In the genomic region with DNA sequence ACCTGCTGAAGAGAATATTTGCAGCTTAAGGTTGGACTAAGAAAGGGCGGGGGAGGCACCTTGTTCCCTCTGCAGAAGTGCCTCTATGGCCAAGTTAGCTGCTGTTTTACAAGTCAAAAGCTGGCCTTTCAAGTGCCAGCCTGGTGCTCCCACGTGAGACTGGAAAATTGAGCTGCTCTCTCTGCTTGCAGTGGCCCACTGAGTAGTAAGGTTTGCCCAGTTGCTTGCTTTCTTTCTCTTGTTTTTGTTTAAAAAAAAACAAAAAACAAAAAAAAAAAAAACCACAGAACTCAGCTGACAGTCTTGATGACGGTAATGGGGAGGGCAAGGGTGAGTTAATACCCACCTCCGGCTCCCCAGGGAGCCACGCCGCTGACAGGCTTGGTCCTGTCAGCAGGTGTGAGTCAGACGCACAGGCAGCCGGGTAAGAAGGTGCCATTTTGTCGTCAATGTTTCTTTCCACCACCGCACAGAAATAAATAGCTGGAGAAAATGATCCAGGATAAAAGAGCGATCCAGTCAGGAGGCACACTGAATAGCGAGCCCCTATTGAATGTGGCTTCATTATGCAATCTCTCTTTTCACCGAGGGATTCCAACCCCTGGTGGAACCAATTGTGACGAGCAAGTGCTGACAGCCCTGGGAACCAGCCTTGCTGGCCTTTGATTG, we compare ENCODE assay signal across 8 mouse cellular contexts. TPM values are rescaled to one million over a fixed set of nuclear protein-coding genes. Genes with fewer than 3 reads are reported as not detected.
DNase-seq lines count a peak whose midpoint lies in the region; ATAC-seq and TF ChIP-seq lines count a peak whose summit lies in the region.
"Had no signal": no experiment of that assay in that cellular context is flagged by ENCODE, and none has a peak within 500 bp of the region (broad histone marks: within the 10 kb centered on the region; RNA-seq: fewer than 3 reads in every experiment).

No protein-coding gene starts in this region.

- DNase-seq in 3134 (ENCODE audit: extremely low read depth, insufficient read length, low spot score) (peak; percentile 36), 3T3-L1 (ENCODE audit: low read depth, low spot score) (peak; percentile 46)
- DNase-seq in forebrain, embryonic 11.5 days (ENCODE audit: low spot score), result peak; percentile 75
- DNase-seq in liver, postnatal 0 days, result no peak
- no peak for DNase-seq in cerebellum, postnatal 36 days
- DNase-seq in testis, postnatal 14 days (ENCODE audit: low spot score), result no peak
- no peak for DNase-seq in urinary bladder, postnatal 14 days (ENCODE audit: low spot score)

- peak overlapping the region; percentile 39; the same call in 1 of the 2 replicates for H3K4me2 ChIP-seq in forebrain, embryonic 11.5 days (ENCODE audit: low read depth, low read length, severe bottlenecking)
- H3K4me2 ChIP-seq in liver, postnatal 0 days (ENCODE audit: low read depth, low read length), result peak overlapping the region; percentile 50

- H3K36me3 ChIP-seq in forebrain, embryonic 11.5 days (ENCODE audit: control insufficient read depth, insufficient read depth, low read length), result no peaks in the 10 kb centered on the region
- H3K36me3 ChIP-seq in liver, postnatal 0 days (replicated peaks; ENCODE audit: insufficient read depth, low read length), result no peaks in the 10 kb centered on the region

- H3K27ac ChIP-seq in forebrain, embryonic 11.5 days (ENCODE audit: low read depth, low read length), result peak overlapping the region; percentile 86
- no peak overlapping the region for H3K27ac ChIP-seq in liver, postnatal 0 days (ENCODE audit: low read depth)

- H3K4me3 ChIP-seq in forebrain, embryonic 11.5 days (ENCODE audit: low read depth, low read length), result peak overlapping the region; percentile 17; the same call in 1 of the 2 replicates
- no peak overlapping the region for H3K4me3 ChIP-seq in liver, postnatal 0 days (ENCODE audit: low read depth, low read length)
- H3K4me3 ChIP-seq: megakaryocyte, embryonic 14.5 days had no signal

- no peak for TF ChIP-seq EP300 in liver, postnatal 0 days (IDR thresholded peaks at IDR 0.05; ENCODE audit: low read depth)

- H3K9ac ChIP-seq in forebrain, embryonic 11.5 days (ENCODE audit: low read length), result peak overlapping the region; percentile 17; the same call in 1 of the 2 replicates
- no peak overlapping the region for H3K9ac ChIP-seq in liver, postnatal 0 days (replicated peaks)

- no peaks in the 10 kb centered on the region for H3K27me3 ChIP-seq in forebrain, embryonic 11.5 days (ENCODE audit: control insufficient read depth, insufficient read depth, low read length)
- no peaks in the 10 kb centered on the region for H3K27me3 ChIP-seq in liver, postnatal 0 days (ENCODE audit: insufficient read depth, low read length)
- H3K27me3 ChIP-seq: megakaryocyte, embryonic 14.5 days had no signal

- 2% methylated on average over 14 of the region's 14 CpGs for WGBS in forebrain, embryonic 11.5 days
- WGBS in liver, postnatal 0 days (ENCODE audit: insufficient replicate concordance), result 38% methylated on average over 14 of the region's 14 CpGs

- TF ChIP-seq CTCF in liver, postnatal 0 days (IDR thresholded peaks at IDR 0.05; ENCODE audit: low read depth), result no peak

- H3K9me3 ChIP-seq in forebrain, embryonic 11.5 days (ENCODE audit: control insufficient read depth, low read length), result no peaks in the 10 kb centered on the region
- no peaks in the 10 kb centered on the region for H3K9me3 ChIP-seq in liver, postnatal 0 days (ENCODE audit: low read length)
- H3K9me3 ChIP-seq: megakaryocyte, embryonic 14.5 days had no signal

- peak; percentile 85 for ATAC-seq in forebrain, embryonic 11.5 days (replicated peaks; ENCODE audit: low FRiP score)
- ATAC-seq in liver, postnatal 0 days, result peak; percentile 50

- peaks cover 30% of the 10 kb centered on the region for H3K4me1 ChIP-seq in forebrain, embryonic 11.5 days (replicated peaks; ENCODE audit: control insufficient read depth, insufficient read depth, low read length)
- H3K4me1 ChIP-seq in liver, postnatal 0 days (ENCODE audit: insufficient read depth), result peaks cover 4% of the 10 kb centered on the region; the same call in 1 of the 2 replicates

RNA-seq across cellular contexts. Expression of gene Cryzl2, which starts 18.3 kb away (rescaled TPM):
- 8.4 and 9.4 TPM in 2 replicates for polyA plus RNA-seq in forebrain, embryonic 11.5 days (2014; fragmentation: Nextera tagmentation; extraction: Ambion mirVana)
- 9.5 TPM in 2 replicates for polyA plus RNA-seq in liver, postnatal 0 days (2015; fragmentation: Nextera tagmentation; extraction: Ambion mirVana)

RNA-seq across cellular contexts. Expression of gene Rasal2, which starts 27.7 kb away (rescaled TPM):
- polyA plus RNA-seq in forebrain, embryonic 11.5 days (2014; fragmentation: Nextera tagmentation; extraction: Ambion mirVana), result 15.4 and 19.4 TPM in 2 replicates
- polyA plus RNA-seq in liver, postnatal 0 days (2015; fragmentation: Nextera tagmentation; extraction: Ambion mirVana), result 10.7 and 12.5 TPM in 2 replicates

Comparison
In these comparisons a context has a peak if more than half of its experiments do, and no peak if none do; other contexts are left out.
1. DNase-seq: peak in 3134 (single experiment), 3T3-L1 (single experiment) and forebrain, embryonic 11.5 days (single experiment); none in liver, postnatal 0 days (single experiment), cerebellum, postnatal 36 days (0 of 2), testis, postnatal 14 days (single experiment) and urinary bladder, postnatal 14 days (single experiment).